Mouse (Mus musculus) erythroblast, embryonic 14.5 days (primary cell): ENCODE data around the gene Gm43638. TPM values are rescaled to one million over a fixed set of nuclear protein-coding genes. Genes with fewer than 3 reads are reported as not detected.
"Not testable (repeated sequence)": the region's sequence is repeated elsewhere in the genome, so short reads cannot be mapped to it uniquely, and the experiment has no call there.

Source experiments
- H3K27me3 ChIP-seq: 2 replicates; pipeline ENCODE4 v1.6.1; 2012; ENCODE audit warnings: inconsistent platforms; ENCODE audit not compliant: control insufficient read depth
- H3K36me3 ChIP-seq: 2 replicates; pipeline ENCODE4 v1.6.1; 2012; ENCODE audit warnings: mild to moderate bottlenecking, inconsistent platforms; ENCODE audit not compliant: control insufficient read depth
- H3K4me1 ChIP-seq: 2 replicates; pipeline ENCODE4 v1.6.1; 2012; ENCODE audit warnings: inconsistent platforms; ENCODE audit not compliant: control insufficient read depth
- H3K4me3 ChIP-seq: replicated peaks from 2 replicates; pipeline ENCODE3; 2012; ENCODE audit warnings: moderate library complexity, mild to moderate bottlenecking, inconsistent platforms
- H3K9me3 ChIP-seq: 2 replicates; pipeline ENCODE4 v1.6.1; 2012; ENCODE audit warnings: low read length, inconsistent platforms, mixed read lengths; ENCODE audit not compliant: control insufficient read depth
- GATA1 ChIP-seq: IDR thresholded peaks from 2 replicates; pipeline ENCODE4 v1.6.1; 2012; ENCODE audit warnings: low read length, inconsistent platforms, mixed read lengths
- TAL1 ChIP-seq: IDR thresholded peaks from 3 replicates; pipeline ENCODE4 v1.6.1; 2012; ENCODE audit warnings: low read length, inconsistent platforms, mixed read lengths
- polyA plus RNA-seq: library from polyadenylated mRNA; stranded (reverse); fragments of >175 nt; gene quantifications from 2 replicates; pipeline ENCODE4 v1.2.3, GENCODE M21; 2012

The Gm43638 gene
- not detected in 2 replicates for polyA plus RNA-seq

- not testable (repeated sequence) for H3K27me3 ChIP-seq, H3K36me3 ChIP-seq, H3K4me3 ChIP-seq, H3K9me3 ChIP-seq, H3K4me1 ChIP-seq
Observed at GRCm38 (mm10) chr5:87486706-87487105, at the start of gene Gm43638. Gene Gm43638 (minus strand): TSS chr5:87486806.

- TF ChIP-seq TAL1 (no peak), GATA1 (no peak)
- Histone ChIP-seq H3K36me3 (no peaks in the 10 kb centered on the region), H3K4me3 (no peak overlapping the region), H3K9me3 (no peaks in the 10 kb centered on the region), H3K27me3 (no peaks in the 10 kb centered on the region), H3K4me1 (no peaks in the 10 kb centered on the region)
Observed at GRCm38 (mm10) chr5:87535994-87536644, 49.5 kb upstream of the Gm43638 start.

- H3K27me3 ChIP-seq: no peaks in the 10 kb centered on the region
- no peaks in the 10 kb centered on the region for H3K4me1 ChIP-seq
- TF ChIP-seq GATA1: no peak
- TF ChIP-seq TAL1: no peak
- H3K9me3 ChIP-seq: peaks cover 3% of the 10 kb centered on the region; the same call in 1 of the 2 replicates
- H3K4me3 ChIP-seq: no peak overlapping the region
- H3K36me3 ChIP-seq: no peaks in the 10 kb centered on the region
Observed at GRCm38 (mm10) chr5:87532288-87532687, 45.7 kb upstream of the Gm43638 start.

DNA sequence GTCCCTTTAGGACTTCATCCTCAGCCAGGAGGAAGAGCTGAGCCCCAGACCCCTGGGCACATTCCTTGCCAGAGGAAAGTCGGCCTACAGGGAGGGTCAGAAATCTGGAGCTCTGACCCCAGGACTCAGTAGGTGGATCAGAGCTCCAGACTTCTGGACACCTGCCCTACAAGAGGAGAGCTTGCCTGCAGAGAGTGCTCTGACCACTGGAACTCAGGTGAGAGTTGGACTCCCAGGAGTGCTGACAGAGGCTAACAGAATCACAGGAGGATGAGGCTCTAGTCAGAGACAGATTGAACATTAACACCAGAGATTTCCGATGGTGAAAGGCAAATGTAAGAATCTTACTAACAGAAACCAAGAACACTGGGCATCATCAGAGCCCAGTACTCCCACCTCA is 37.0 kb upstream of the Gm43638 start:
- H3K9me3 ChIP-seq, H3K4me1 ChIP-seq: not testable (repeated sequence)

GRCm38 (mm10) chr5:87505776-87506458 is 19.3 kb upstream of the Gm43638 start:
- no peaks in the 10 kb centered on the region for H3K36me3 ChIP-seq
- H3K4me3 ChIP-seq: no peak overlapping the region
- no peak for TF ChIP-seq GATA1
- no peak for TF ChIP-seq TAL1
- H3K4me1 ChIP-seq: no peaks in the 10 kb centered on the region
- H3K9me3 ChIP-seq: no peaks in the 10 kb centered on the region
- H3K27me3 ChIP-seq: no peaks in the 10 kb centered on the region

More for the DNA sequence above, 37.0 kb upstream of the Gm43638 start:
- H3K27me3 ChIP-seq, H3K36me3 ChIP-seq, H3K4me3 ChIP-seq: not testable (repeated sequence)

DNA sequence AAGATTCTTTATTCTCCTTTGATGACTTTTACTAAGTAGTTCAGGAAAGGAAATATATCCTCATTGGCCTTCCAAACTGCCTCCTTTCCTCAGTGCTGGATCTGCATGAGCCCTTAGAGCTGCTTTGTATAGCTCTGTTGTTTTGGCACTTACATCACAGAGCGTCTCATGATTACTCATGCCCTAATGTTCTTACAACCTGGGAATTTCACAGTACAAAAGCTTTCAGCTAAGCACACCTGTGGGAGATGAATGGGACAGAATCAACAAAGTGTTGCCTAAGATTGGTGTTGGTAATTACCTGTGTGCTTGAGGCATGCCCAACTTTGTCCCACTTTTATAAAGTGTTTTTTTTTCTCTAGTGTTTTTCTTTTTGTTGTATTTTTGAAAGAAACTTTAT is 16.1 kb upstream of the Gm43638 start:
- no peak overlapping the region for H3K4me3 ChIP-seq
- no peaks in the 10 kb centered on the region for H3K36me3 ChIP-seq
- no peaks in the 10 kb centered on the region for H3K4me1 ChIP-seq
- H3K9me3 ChIP-seq: no peaks in the 10 kb centered on the region; the same call in 1 of the 2 replicates
- no peaks in the 10 kb centered on the region for H3K27me3 ChIP-seq
- TF ChIP-seq GATA1: no peak
- TF ChIP-seq TAL1: no peak

DNA sequence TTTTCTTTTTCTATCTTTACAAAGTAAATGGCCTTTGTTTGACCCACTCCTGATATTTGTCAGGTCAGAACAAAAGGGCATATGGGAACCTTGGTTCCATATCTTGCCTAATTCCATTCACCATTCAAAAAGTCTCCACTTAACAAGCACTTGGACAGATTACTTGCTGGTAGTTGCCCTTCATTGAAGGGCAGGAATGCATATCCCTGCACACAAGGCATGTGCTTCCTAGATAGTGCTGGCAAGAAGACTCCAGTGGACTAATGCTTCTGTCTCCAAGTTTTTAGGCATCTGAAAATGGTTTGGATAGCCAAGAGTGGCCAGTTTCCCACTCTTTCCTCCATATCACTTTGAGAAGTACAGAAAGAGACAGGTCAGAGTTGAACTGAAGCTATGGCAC is 12.7 kb upstream of the Gm43638 start:
- Histone ChIP-seq H3K4me1 (no peaks in the 10 kb centered on the region), H3K27me3 (no peaks in the 10 kb centered on the region), H3K9me3 (no peaks in the 10 kb centered on the region; the same call in 1 of the 2 replicates), H3K36me3 (no peaks in the 10 kb centered on the region), H3K4me3 (no peak overlapping the region)
- TF ChIP-seq GATA1: no peak
- no peak for TF ChIP-seq TAL1

DNA sequence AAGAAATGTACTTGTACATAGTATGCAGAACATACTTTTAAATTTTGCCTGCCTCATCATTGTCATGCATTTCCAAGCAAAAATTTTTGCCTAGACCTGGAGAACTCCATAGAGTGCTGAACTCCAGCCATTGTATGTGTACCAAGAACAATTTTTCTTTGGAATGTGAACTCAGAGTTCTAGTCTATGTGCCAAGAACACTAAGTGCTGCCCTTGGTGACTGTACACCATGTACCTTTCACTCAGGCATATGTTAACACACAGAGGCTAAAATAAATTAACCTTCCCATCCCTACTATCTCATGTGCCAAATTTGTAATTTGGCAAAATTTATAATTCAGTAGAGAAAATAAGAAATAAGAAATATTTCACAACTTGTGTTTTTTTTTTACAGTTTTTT is 12.3 kb upstream of the Gm43638 start:
- H3K9me3 ChIP-seq: no peaks in the 10 kb centered on the region; the same call in 1 of the 2 replicates
- no peaks in the 10 kb centered on the region for H3K4me1 ChIP-seq
- H3K27me3 ChIP-seq: no peaks in the 10 kb centered on the region
- H3K4me3 ChIP-seq: no peak overlapping the region
- H3K36me3 ChIP-seq: no peaks in the 10 kb centered on the region
- no peak for TF ChIP-seq GATA1
- no peak for TF ChIP-seq TAL1

GRCm38 (mm10) chr5:87490771-87491170 is 4.2 kb upstream of the Gm43638 start, which contains the start of gene Ugt2a1:
Gene Ugt2a1 (minus strand): TSS chr5:87490871.
- Histone ChIP-seq H3K9me3 (no peaks in the 10 kb centered on the region), H3K27me3 (no peaks in the 10 kb centered on the region), H3K4me1 (no peaks in the 10 kb centered on the region), H3K36me3 (no peaks in the 10 kb centered on the region), H3K4me3 (no peak within 1 kb of the TSS)
- no peak for TF ChIP-seq TAL1
- no peak for TF ChIP-seq GATA1

DNA sequence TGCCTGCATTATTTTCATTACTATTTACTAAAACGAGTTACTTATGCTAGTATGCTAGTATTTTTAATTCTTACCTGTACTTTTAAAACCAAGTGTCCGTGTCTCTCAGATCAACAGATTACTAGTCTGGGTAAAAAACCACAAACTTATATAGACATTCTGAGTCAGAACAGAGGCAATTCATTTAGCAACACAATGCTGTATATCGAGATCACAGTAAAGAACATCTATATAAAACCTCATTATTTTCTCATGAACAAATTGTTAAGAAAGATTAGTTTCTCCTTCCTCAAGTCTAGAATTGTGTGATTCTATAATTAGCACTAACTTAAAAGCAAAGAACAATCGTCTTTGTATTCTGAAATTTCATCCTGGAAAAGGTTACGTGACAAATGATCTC is 4.4 kb downstream of the Gm43638 start, which contains the start of gene Ugt2a2:
Ugt2a2 (minus strand) TSS at position 101 of the 400 bp plus-strand sequence.
- no peak for TF ChIP-seq GATA1
- no peak for TF ChIP-seq TAL1
- Histone ChIP-seq H3K27me3 (no peaks in the 10 kb centered on the region), H3K4me3 (no peak within 1 kb of the TSS), H3K4me1 (no peaks in the 10 kb centered on the region), H3K36me3 (no peaks in the 10 kb centered on the region), H3K9me3 (peaks cover 4% of the 10 kb centered on the region; the same call in 1 of the 2 replicates)
